Mouse (Mus musculus) embryonic facial prominence, embryonic 12.5 days (tissue): ENCODE results near the gene Pde1c. TPM values are rescaled to one million over a fixed set of nuclear protein-coding genes. Genes with fewer than 3 reads are reported as not detected.

Source experiments
- ATAC-seq: fragments of 200-750 bp; cut with Nextera tagmentation; 2 replicates; pipeline ENCODE4 v1.8.0; 2017; ENCODE audit not compliant: insufficient number of reproducible peaks, insufficient read depth, low FRiP score, low TSS enrichment
- H3K27ac ChIP-seq: fragments of 300-500 bp; sonication (generic); 2 replicates; pipeline ENCODE4 v1.5.1; 2016; ENCODE audit warnings: mild to moderate bottlenecking
- H3K27me3 ChIP-seq: fragments of 300-500 bp; sonication (generic); 2 replicates; pipeline ENCODE4 v1.6.1; 2016; ENCODE audit warnings: mild to moderate bottlenecking, moderate library complexity
- H3K36me3 ChIP-seq: fragments of 300-500 bp; sonication (generic); 2 replicates; pipeline ENCODE4 v1.6.1; 2016; ENCODE audit warnings: mild to moderate bottlenecking
- H3K4me1 ChIP-seq: fragments of 300-500 bp; sonication (generic); 2 replicates; pipeline ENCODE4 v1.6.1; 2016
- H3K4me2 ChIP-seq: fragments of 300-500 bp; sonication (generic); replicated peaks from 2 replicates; pipeline ENCODE4 v1.6.1; 2016; ENCODE audit warnings: mild to moderate bottlenecking, moderate library complexity
- H3K4me3 ChIP-seq: fragments of 300-500 bp; sonication (generic); 2 replicates; pipeline ENCODE4 v1.5.1; 2016; ENCODE audit warnings: mild to moderate bottlenecking
- H3K9ac ChIP-seq: fragments of 300-500 bp; sonication (generic); 2 replicates; pipeline ENCODE4 v1.6.1; 2016; ENCODE audit warnings: mild to moderate bottlenecking, moderate library complexity
- H3K9me3 ChIP-seq: fragments of 300-500 bp; sonication (generic); 2 replicates; pipeline ENCODE4 v1.6.1; 2016; ENCODE audit warnings: mild to moderate bottlenecking, moderate library complexity
- WGBS: fragments of 180-500 bp; shearing (Covaris S2); methylation state at CpG from one replicate; pipeline ENCODE4 v1.1.7; 2016; 5-methylcytosine and 5-hydroxymethylcytosine counted together
- polyA plus RNA-seq: library from polyadenylated mRNA; unstranded; fragments of >200 nt; fragmentation: Nextera tagmentation; extraction: Ambion mirVana; gene quantifications from 2 replicates; pipeline ENCODE4 v1.2.1, GENCODE M21; 2016

Gene Pde1c
- polyA plus RNA-seq, 1 experiment from 2014 or later, result 5.9 TPM

DNA sequence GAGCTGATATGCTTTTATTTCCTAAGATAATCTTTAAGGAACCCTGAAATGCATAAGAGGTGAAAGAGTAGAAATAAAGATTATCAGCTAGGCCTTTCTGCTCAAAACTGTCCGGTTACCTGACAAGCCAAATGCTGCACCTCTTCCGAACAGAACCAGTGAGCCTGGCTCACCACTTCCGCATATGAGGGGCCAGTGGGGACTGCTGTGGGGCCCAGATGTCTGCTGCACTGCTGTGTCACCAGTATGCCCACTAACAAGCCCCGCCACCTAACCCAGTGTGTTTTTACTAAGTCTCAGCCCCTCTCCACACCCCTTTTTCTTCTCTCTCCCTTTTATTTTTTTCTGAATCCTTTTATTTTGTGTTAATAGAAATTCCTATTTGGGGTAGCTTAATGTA, 17.9 kb downstream of the Pde1c start:
- 74% methylated on average over 4 of the region's 4 CpGs for whole genome bisulfite sequencing
- Histone ChIP-seq H3K27me3 (no peaks in the 10 kb centered on the region), H3K36me3 (no peaks in the 10 kb centered on the region), H3K4me1 (no peaks in the 10 kb centered on the region), H3K4me2 (no peak overlapping the region), H3K9ac (no peak overlapping the region), H3K27ac (no peak overlapping the region), H3K9me3 (no peaks in the 10 kb centered on the region), H3K4me3 (no peak overlapping the region)
- no peak for ATAC-seq

DNA sequence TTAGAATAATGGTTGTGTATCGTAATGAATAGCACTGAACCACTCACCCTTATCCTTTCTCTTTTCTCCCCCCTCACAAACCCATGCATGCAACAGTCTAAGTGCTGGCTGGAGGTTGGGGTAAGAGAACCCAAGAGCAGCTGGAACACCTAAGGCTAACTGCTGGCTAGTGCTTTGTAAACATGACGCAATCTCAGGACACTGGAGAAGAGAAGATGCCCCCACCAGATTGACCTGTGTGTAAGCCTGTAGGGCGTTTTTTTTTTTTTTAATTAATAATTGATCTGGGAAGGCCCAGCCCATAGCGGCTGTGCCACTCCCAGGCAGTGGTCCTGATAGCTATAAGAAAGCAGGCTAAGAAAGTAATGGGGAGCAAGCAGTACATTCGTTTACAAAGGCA, 28.7 kb downstream of the Pde1c start:
- Histone ChIP-seq H3K4me1 (no peaks in the 10 kb centered on the region), H3K4me3 (no peak overlapping the region), H3K27ac (no peak overlapping the region), H3K9ac (no peak overlapping the region), H3K9me3 (no peaks in the 10 kb centered on the region; the same call in 1 of the 2 replicates), H3K36me3 (no peaks in the 10 kb centered on the region), H3K27me3 (no peaks in the 10 kb centered on the region), H3K4me2 (no peak overlapping the region)
- WGBS, result 72% methylated on average over 5 of the region's 5 CpGs
- ATAC-seq, result no peak

DNA sequence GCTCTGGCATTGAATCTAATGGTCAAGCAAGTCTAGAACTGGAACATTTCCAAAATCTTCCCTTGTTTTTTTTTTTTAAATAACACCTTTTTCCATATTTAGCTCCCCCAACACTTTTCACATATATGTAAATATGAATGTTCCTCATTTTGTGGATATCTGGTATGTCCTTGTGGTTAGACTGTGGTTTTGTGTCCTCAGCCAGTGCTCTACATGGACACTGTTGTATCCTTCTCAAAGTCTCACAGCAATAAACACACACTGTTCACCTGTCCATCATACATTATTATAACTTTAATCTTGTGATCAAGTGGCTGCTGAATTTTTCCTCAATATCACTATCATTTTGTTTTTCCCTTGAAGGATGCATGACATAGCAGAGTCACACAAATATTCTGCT, 34.2 kb downstream of the Pde1c start:
- H3K9ac ChIP-seq, result no peak overlapping the region
- no peaks in the 10 kb centered on the region for H3K4me1 ChIP-seq
- H3K27ac ChIP-seq, result no peak overlapping the region
- H3K27me3 ChIP-seq, result no peaks in the 10 kb centered on the region
- H3K36me3 ChIP-seq, result no peaks in the 10 kb centered on the region
- H3K4me3 ChIP-seq, result no peak overlapping the region
- no peak overlapping the region for H3K4me2 ChIP-seq
- no peaks in the 10 kb centered on the region; the same call in 1 of the 2 replicates for H3K9me3 ChIP-seq
- ATAC-seq, result no peak

DNA sequence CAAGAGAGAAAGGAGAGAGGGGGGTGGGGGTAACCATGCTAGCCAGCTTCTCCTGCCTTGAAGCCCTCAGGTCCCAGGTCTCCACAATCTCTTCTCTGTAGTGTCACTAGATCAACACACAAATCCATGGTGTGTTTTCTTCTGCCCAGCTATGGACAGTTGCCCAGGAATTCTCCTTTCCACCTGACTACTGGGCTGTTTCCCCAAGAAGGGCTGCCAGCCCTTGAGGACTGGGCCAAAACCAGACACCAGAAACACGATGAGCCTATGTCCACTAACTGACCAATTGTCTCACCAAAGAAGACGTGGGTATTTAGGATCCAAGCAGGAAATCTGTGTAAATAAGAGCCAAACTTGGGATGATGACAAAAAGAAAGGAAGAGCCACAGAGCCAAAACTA, 36.6 kb downstream of the Pde1c start:
- Histone ChIP-seq H3K4me3 (no peak overlapping the region), H3K4me1 (no peaks in the 10 kb centered on the region), H3K27ac (no peak overlapping the region), H3K27me3 (no peaks in the 10 kb centered on the region), H3K4me2 (no peak overlapping the region), H3K9me3 (no peaks in the 10 kb centered on the region; the same call in 1 of the 2 replicates), H3K36me3 (no peaks in the 10 kb centered on the region), H3K9ac (no peak overlapping the region)
- ATAC-seq, result no peak
- 81% methylated on average over 2 of the region's 2 CpGs for WGBS

DNA sequence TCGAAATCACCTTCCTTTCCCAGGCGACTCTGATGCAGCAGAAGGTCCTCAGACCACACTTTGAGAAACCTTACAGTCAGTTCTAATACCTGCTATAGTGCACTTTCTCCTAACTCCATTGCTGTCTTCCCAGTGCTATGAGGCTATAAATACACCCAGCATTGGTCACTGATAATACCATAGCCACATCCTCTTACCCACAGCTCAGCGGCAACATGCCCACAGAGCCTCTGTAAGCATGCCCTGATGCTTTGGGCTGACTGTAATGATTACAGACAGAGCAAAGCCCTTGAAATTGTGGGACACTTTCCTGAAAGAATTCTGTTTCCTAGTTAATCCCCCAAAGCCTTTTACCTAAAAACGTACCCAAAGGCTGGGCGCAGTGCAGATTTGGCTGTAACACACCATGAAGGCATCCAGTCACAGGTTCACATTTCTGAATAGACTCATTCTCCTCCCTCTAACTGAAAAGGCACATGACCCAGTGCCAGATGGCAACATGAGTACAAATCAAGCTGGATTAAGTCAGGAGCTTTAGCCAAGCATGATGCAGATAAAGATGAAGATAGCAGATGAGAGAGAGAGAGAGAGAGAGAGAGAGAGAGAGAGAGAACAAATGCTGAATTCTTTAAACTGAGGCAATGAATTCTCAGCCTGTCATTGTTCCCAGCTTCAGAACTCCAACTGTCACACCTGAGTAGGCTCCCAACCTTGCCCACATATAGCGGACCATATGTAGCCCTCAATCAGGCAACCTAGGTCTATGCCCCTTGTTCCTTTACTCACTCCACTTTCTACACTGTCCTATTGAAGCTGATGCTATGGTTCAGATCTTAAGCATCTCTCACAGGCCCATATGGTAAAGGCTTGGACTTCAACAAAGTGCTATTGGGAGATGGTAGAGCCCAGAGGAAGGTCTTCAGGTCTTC, 44.7 kb downstream of the Pde1c start:
- peak; percentile 56; the same call in 1 of the 2 replicates for ATAC-seq
- no peaks in the 10 kb centered on the region for H3K4me1 ChIP-seq
- no peak overlapping the region for H3K9ac ChIP-seq
- WGBS, result 69% methylated on average over 6 of the region's 6 CpGs
- H3K4me2 ChIP-seq, result no peak overlapping the region
- no peak overlapping the region for H3K27ac ChIP-seq
- H3K27me3 ChIP-seq, result no peaks in the 10 kb centered on the region
- H3K4me3 ChIP-seq, result no peak overlapping the region
- no peaks in the 10 kb centered on the region for H3K36me3 ChIP-seq
- no peaks in the 10 kb centered on the region for H3K9me3 ChIP-seq

DNA sequence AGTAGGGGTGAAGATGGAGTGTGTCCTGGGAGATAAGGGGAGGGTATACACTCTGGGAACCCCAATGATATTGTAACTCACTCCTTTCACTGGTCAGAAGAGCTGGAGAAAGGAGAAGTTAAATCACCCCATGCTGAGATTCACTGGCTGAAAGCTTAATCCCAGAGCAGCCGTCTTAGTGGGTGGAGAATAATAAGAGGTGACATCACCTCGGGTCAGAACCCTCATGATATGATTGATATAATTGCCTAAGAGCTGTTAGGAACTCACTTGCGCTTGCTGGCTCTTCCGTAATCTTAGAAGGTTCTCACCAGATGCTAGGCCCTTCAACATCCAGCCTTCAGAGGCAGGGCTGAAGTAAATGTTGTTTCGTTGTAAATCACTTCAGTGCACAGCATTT, 79.7 kb downstream of the Pde1c start:
- H3K4me1 ChIP-seq, result no peaks in the 10 kb centered on the region
- H3K36me3 ChIP-seq, result no peaks in the 10 kb centered on the region
- no peak overlapping the region for H3K9ac ChIP-seq
- H3K27ac ChIP-seq, result no peak overlapping the region
- no peak overlapping the region for H3K4me2 ChIP-seq
- no peak for ATAC-seq
- H3K4me3 ChIP-seq, result no peak overlapping the region
- H3K9me3 ChIP-seq, result no peaks in the 10 kb centered on the region
- no peaks in the 10 kb centered on the region for H3K27me3 ChIP-seq
- WGBS, result 63% methylated on average over 5 of the region's 5 CpGs

DNA sequence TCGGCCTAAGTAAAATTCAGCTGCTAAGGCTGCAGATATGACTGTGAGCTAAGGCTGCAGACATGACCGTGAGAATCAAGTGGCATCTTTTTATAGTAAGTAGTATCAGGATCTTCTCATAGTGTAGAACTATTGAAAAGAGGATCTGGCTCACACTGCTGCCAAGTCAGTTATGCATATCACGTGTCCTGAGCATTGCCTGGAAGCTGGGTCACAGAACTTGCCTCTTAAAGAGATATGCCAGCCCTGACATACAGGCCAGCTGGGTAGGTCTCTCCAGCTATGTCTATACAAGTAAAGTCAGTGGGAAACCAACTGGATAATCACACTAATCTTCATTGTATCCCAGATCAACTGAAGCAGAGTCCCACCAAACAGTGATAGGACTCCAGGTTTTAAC, 83.8 kb downstream of the Pde1c start:
- WGBS, result 70% methylated on average over 3 of the region's 3 CpGs
- Histone ChIP-seq H3K4me3 (no peak overlapping the region), H3K36me3 (no peaks in the 10 kb centered on the region), H3K9me3 (no peaks in the 10 kb centered on the region), H3K4me2 (no peak overlapping the region), H3K27me3 (no peaks in the 10 kb centered on the region), H3K27ac (no peak overlapping the region), H3K4me1 (no peaks in the 10 kb centered on the region), H3K9ac (no peak overlapping the region)
- no peak for ATAC-seq

DNA sequence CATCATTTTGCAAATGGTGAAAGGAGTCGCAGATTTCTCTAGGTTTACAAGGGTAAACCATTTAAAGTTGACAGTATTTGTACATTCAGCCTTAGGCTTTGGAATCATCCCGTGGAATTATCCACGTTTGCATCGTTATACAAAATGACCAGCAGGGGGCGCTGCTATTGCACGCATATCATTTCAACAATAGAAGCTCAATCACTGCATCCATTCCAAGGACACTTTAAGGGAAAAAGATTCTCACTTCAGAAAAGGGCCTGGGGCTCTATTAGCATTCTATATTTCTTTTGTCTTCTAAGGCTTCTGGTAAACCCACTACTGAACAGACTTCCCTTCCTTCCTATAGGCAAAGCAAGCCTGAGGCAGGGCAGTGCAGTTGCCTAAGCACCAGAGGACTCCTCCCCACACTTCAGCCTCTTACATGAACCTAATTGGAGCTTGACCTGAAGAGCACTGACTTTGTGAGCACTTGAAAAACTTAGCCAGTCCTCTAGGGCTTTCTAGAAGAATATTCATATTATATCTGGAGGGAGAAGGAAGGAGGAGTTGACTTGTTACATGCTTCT, 87.9 kb downstream of the Pde1c start:
- H3K27ac ChIP-seq, result no peak overlapping the region
- no peak for ATAC-seq
- no peak overlapping the region for H3K4me3 ChIP-seq
- no peak overlapping the region for H3K4me2 ChIP-seq
- H3K9ac ChIP-seq, result no peak overlapping the region
- H3K36me3 ChIP-seq, result no peaks in the 10 kb centered on the region
- H3K27me3 ChIP-seq, result no peaks in the 10 kb centered on the region
- WGBS, result 2% methylated on average over 6 of the region's 6 CpGs
- no peaks in the 10 kb centered on the region for H3K4me1 ChIP-seq
- no peaks in the 10 kb centered on the region for H3K9me3 ChIP-seq

DNA sequence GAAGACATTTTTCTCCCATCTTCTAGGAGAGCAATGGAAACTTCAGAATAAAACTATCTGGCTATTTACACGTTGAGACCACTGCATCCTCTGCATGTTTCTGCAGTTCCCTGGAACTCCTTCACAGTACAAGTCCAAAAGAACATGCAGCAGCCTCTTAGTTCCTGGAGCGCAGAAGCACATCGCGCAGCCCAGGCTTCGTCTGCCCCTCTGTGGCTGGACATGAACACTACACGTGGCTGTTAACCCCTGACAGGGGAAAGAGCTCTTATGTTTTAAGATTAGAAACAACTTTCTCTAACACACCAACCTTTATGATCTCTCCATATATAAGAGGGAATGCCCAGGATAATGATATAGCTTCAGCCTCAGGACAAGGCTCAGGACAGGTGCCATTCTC, 92.3 kb downstream of the Pde1c start:
- ATAC-seq, result no peak
- H3K36me3 ChIP-seq, result no peaks in the 10 kb centered on the region
- no peak overlapping the region for H3K4me2 ChIP-seq
- no peak overlapping the region for H3K27ac ChIP-seq
- no peak overlapping the region for H3K9ac ChIP-seq
- no peaks in the 10 kb centered on the region for H3K27me3 ChIP-seq
- no peaks in the 10 kb centered on the region for H3K9me3 ChIP-seq
- no peak overlapping the region for H3K4me3 ChIP-seq
- H3K4me1 ChIP-seq, result no peaks in the 10 kb centered on the region
- WGBS, result 18% methylated on average over 6 of the region's 6 CpGs

DNA sequence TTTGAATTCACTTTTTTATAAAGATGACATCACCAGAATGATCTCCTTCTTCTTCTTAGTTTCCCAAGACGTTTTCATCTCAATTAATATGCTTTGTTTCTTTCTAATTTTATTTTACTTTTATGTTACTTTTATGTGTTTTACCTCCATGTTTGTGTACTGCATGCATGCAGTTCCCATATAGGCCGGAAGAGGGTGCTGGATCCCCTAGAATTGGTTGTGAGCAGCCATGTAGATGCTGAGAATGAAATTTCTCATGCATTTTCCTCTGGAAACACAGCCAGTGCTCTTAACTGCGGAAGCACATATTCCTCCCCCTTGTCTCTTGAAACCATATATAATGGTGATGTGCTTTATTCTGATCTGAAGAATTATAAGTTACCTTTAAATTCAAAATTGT, 110.8 kb downstream of the Pde1c start:
- Histone ChIP-seq H3K36me3 (no peaks in the 10 kb centered on the region), H3K4me1 (no peaks in the 10 kb centered on the region), H3K9me3 (no peaks in the 10 kb centered on the region), H3K27me3 (no peaks in the 10 kb centered on the region), H3K27ac (no peak overlapping the region), H3K4me3 (no peak overlapping the region), H3K4me2 (no peak overlapping the region), H3K9ac (no peak overlapping the region)
- 57% methylated on average over 3 of the region's 3 CpGs for WGBS
- ATAC-seq, result no peak

DNA sequence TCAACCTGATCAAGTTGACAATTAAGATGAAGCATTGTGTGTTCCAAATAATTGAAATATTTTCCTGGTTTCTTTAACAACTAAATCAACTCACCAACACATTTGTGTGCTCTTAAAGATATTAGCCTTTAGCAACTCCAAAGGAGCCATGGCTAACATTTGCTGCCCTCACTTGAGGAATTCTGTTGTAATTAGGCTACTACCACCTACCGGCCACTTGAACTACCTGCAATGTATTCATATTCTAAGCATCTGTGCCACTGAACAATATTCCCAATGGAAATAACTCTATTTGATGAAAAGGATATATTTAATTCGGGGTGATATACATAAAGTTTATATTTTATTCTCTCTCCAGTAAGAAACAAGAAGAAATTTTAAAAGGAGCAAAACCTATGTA, 121.0 kb downstream of the Pde1c start:
- no peak for ATAC-seq
- no peaks in the 10 kb centered on the region for H3K36me3 ChIP-seq
- 22% methylated on average over 2 of the region's 2 CpGs for WGBS
- no peaks in the 10 kb centered on the region for H3K4me1 ChIP-seq
- H3K4me2 ChIP-seq, result no peak overlapping the region
- no peaks in the 10 kb centered on the region for H3K9me3 ChIP-seq
- H3K27ac ChIP-seq, result no peak overlapping the region
- H3K4me3 ChIP-seq, result no peak overlapping the region
- no peak overlapping the region for H3K9ac ChIP-seq
- no peaks in the 10 kb centered on the region for H3K27me3 ChIP-seq

DNA sequence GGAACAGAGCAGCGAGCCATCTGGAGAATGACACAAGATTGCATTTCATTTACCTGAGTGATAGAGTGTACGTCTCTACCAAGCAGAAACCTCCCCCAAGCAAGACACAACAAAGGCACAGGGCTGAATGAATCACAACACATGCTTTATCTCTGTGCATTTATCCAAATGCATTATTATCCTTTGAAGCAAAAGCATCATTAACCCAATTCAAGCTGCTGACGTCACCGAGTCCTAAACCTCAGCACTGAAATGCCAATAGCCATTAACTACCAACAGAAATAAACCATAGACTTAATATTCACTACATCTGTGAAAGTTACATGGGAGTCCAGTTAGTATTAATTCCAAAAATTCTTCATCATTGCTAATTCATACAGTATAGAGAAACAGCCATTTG, 127.4 kb downstream of the Pde1c start:
- Histone ChIP-seq H3K9ac (no peak overlapping the region), H3K9me3 (no peaks in the 10 kb centered on the region), H3K36me3 (no peaks in the 10 kb centered on the region), H3K27me3 (no peaks in the 10 kb centered on the region), H3K27ac (no peak overlapping the region), H3K4me2 (no peak overlapping the region), H3K4me1 (no peaks in the 10 kb centered on the region), H3K4me3 (no peak overlapping the region)
- no peak for ATAC-seq
- 82% methylated on average over 4 of the region's 4 CpGs for WGBS
